Mouse (Mus musculus) cortical plate, adult 2 months (tissue): ENCODE measurements around the gene Tgtp2.

Source experiments
- CTCF ChIP-seq: fragments of 200-500 bp; IDR thresholded peaks from 2 replicates; pipeline ENCODE4 v1.5.1; 2011; ENCODE audit warnings: mild to moderate bottlenecking, control low read depth, low read length; ENCODE audit not compliant: insufficient read depth; ENCODE audit errors: extremely low read depth
- POLR2A ChIP-seq: fragments of 200-500 bp; IDR thresholded peaks from 2 replicates; pipeline ENCODE4 v1.6.1; 2011; ENCODE audit warnings: mild to moderate bottlenecking, low read length, control low read depth; ENCODE audit not compliant: insufficient read depth; ENCODE audit errors: extremely low read depth

- no peak for TF ChIP-seq CTCF
- TF ChIP-seq POLR2A = no peak
Measured at GRCm38 (mm10) chr11:49105752-49106151, 41.7 kb upstream of the Tgtp2 start.
